Mouse (Mus musculus) limb, embryonic 15.5 days (tissue): ENCODE measurements around the gene Trip11. TPM values are rescaled to one million over a fixed set of nuclear protein-coding genes. Genes with fewer than 3 reads are reported as not detected.

ENCODE experiments used
- ATAC-seq: fragments of 200-750 bp; cut with Nextera tagmentation; 2 replicates; pipeline ENCODE4 v1.8.0; 2017; ENCODE audit warnings: low read depth, moderate TSS enrichment; ENCODE audit not compliant: insufficient number of reproducible peaks, low FRiP score, low TSS enrichment
- H3K27ac ChIP-seq: fragments of 300-500 bp; sonication (generic); 2 replicates; pipeline ENCODE4 v1.5.1; 2015; ENCODE audit warnings: moderate library complexity, mild to moderate bottlenecking, inconsistent platforms
- H3K27me3 ChIP-seq: fragments of 300-500 bp; sonication (generic); 2 replicates; pipeline ENCODE4 v1.6.1; 2015; ENCODE audit warnings: inconsistent platforms
- H3K36me3 ChIP-seq: fragments of 300-500 bp; sonication (generic); 2 replicates; pipeline ENCODE4 v1.6.1; 2015; ENCODE audit warnings: inconsistent platforms
- H3K4me1 ChIP-seq: fragments of 300-500 bp; sonication (generic); 2 replicates; pipeline ENCODE4 v1.6.1; 2015; ENCODE audit warnings: inconsistent platforms
- H3K4me2 ChIP-seq: fragments of 300-500 bp; sonication (generic); 2 replicates; pipeline ENCODE4 v1.6.1; 2015; ENCODE audit warnings: mild to moderate bottlenecking, inconsistent platforms
- H3K4me3 ChIP-seq: fragments of 300-500 bp; sonication (generic); 2 replicates; pipeline ENCODE4 v1.5.1; 2015; ENCODE audit warnings: mild to moderate bottlenecking, inconsistent platforms
- H3K9ac ChIP-seq: fragments of 300-500 bp; sonication (generic); 2 replicates; pipeline ENCODE4 v1.6.1; 2015; ENCODE audit warnings: inconsistent platforms
- H3K9me3 ChIP-seq: fragments of 300-500 bp; sonication (generic); 2 replicates; pipeline ENCODE4 v1.6.1; 2016; ENCODE audit warnings: inconsistent platforms
- WGBS: fragments of 180-500 bp; shearing (Covaris S2); methylation state at CpG from one replicate; pipeline ENCODE4 v1.1.7; 2015; 5-methylcytosine and 5-hydroxymethylcytosine counted together
- polyA plus RNA-seq: library from polyadenylated mRNA; unstranded; fragments of >200 nt; fragmentation: Nextera tagmentation; extraction: Ambion mirVana; gene quantifications from 2 replicates; pipeline ENCODE4 v1.2.1, GENCODE M21; 2015

The Trip11 gene
- polyA plus RNA-seq, 1 experiment from 2014 or later: 37.7 TPM

GRCm38 (mm10) chr12:101792684-101793083 lies 120.4 kb downstream of the Trip11 start:
- Histone ChIP-seq H3K4me2 (no peak overlapping the region), H3K4me1 (peaks cover 2% of the 10 kb centered on the region; the same call in 1 of the 2 replicates), H3K27ac (no peak overlapping the region), H3K36me3 (peaks cover 5% of the 10 kb centered on the region; the same call in 1 of the 2 replicates), H3K27me3 (no peaks in the 10 kb centered on the region), H3K9me3 (no peaks in the 10 kb centered on the region), H3K9ac (no peak overlapping the region), H3K4me3 (no peak overlapping the region)
- 92% methylated on average over 4 of the region's 4 CpGs for WGBS
- no peak for ATAC-seq

DNA sequence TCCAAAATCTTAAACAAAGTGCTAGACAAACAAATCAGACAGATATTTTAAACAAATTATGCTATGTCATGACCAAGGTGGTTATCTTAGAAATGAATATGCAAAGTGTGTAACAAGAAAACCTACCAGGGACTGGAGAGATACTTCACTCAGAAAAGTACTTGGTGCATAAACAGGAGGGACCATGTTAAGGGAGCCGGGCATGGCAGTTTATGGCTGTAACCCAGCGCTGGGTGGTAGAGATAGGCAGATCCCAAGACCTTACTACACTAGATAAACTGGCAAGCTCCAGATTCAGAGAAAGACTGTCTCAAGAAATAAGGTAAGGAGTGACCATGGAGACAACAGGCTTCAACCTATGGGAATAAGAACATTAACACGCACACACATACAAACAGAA lies 123.3 kb downstream of the Trip11 start:
- no peak for ATAC-seq
- Histone ChIP-seq H3K4me2 (no peak overlapping the region), H3K4me1 (peaks cover 2% of the 10 kb centered on the region; the same call in 1 of the 2 replicates), H3K9me3 (no peaks in the 10 kb centered on the region; the same call in 1 of the 2 replicates), H3K27me3 (no peaks in the 10 kb centered on the region), H3K36me3 (peaks cover 15% of the 10 kb centered on the region; the same call in 1 of the 2 replicates), H3K4me3 (no peak overlapping the region), H3K27ac (peak overlapping the region; percentile 68), H3K9ac (no peak overlapping the region)
- WGBS: 85% methylated on average over 3 of the region's 3 CpGs

DNA sequence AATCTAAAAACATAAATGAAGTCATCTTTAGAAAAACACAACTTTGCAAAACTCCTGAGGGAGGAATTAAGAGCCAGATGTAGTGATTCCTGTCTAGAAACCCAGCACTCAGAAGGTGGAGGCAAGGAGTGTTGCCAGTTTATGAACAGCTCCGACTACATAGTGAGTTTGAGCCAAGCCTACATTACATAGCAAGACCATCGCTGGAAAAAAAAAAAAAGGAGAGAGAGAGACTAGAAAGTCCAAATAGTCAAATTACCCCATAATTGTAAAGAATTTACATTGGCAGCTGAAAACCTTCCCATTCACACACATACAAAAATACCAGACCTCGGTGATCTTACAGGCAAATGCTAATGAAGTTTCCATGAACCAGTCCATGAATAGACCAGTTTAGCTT lies 123.8 kb downstream of the Trip11 start:
- peaks cover 15% of the 10 kb centered on the region; the same call in 1 of the 2 replicates for H3K36me3 ChIP-seq
- H3K9ac ChIP-seq: no peak overlapping the region
- H3K4me2 ChIP-seq: no peak overlapping the region
- no peak overlapping the region for H3K4me3 ChIP-seq
- peak; percentile 75; the same call in 1 of the 2 replicates for ATAC-seq
- 42% methylated on average over 3 of the region's 3 CpGs for WGBS
- no peaks in the 10 kb centered on the region; the same call in 1 of the 2 replicates for H3K9me3 ChIP-seq
- peaks cover 2% of the 10 kb centered on the region; the same call in 1 of the 2 replicates for H3K4me1 ChIP-seq
- H3K27ac ChIP-seq: peak overlapping the region; percentile 68; the same call in 1 of the 2 replicates
- no peaks in the 10 kb centered on the region for H3K27me3 ChIP-seq

Other genes starting within 250 kb of the Trip11 start
- gene Tc2n, start 194.7 kb downstream of the Trip11 start, polyA plus RNA-seq: 0.92 and 1.1 TPM in 2 replicates
- gene Fbln5, start 94.2 kb downstream of the Trip11 start, polyA plus RNA-seq: 220 and 222 TPM in 2 replicates
- 12.7 and 16.0 TPM in 2 replicates for gene Atxn3, start 45.0 kb upstream of the Trip11 start, polyA plus RNA-seq
- 23.2 and 24.2 TPM in 2 replicates for gene Cpsf2, start 62.7 kb upstream of the Trip11 start, polyA plus RNA-seq
- gene Slc24a4, start 215.5 kb upstream of the Trip11 start, polyA plus RNA-seq: 0.96 and 1.2 TPM in 2 replicates